Mouse (Mus musculus): ENCODE data around the gene BC025920. TPM values are rescaled to one million over a fixed set of nuclear protein-coding genes. Genes with fewer than 3 reads are reported as not detected.
A peak's percentile ranks its signal among the peaks of the same experiment; 100 is the strongest.

BC025920 gene
- total and polyA plus RNA-seq, 3 experiments: 1.4 to 2.3 (median 1.6) TPM

DNA sequence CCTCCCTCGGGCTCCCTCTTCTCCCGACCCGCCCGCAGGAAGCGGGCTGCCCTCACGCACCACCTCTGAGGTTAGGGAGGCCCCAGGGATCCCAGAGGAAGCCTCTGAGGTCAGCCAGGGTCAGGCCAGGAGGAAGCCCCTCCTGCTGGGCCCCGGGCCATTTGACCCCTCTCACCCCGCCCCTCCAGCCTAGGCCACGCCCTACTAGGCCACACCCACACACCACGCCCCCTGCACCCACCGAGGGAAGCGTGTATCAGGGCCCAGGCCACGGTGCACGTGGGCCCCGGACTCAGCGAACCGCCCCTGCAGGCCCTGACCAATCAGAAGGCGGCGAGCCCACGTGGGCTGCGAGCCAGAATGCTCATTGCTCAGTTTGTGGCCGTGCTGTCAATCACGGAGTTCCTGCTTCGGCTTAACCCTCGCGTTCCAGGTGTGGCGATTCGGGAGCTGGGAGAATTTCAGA, 5.3 kb upstream of the BC025920 start, which contains the start of gene Tle6 (continued):
- TF ChIP-seq ZC3H11A (IDR thresholded peaks at IDR 0.05; ENCODE audit: low read depth, low read length) (no peak), NELFE (IDR thresholded peaks at IDR 0.05; ENCODE audit: low read depth, low read length) (0 out of 2 replicates have a peak, but pooled peaks have one; percentile 33), POLR2A (IDR thresholded peaks at IDR 0.05; ENCODE audit: low read depth, low read length) (no peak), GABPA (IDR thresholded peaks at IDR 0.05; ENCODE audit: insufficient replicate concordance, low read depth, low read length) (no peak), KAT2A (IDR thresholded peaks at IDR 0.05; ENCODE audit: insufficient replicate concordance, low read length) (no peak), ELF1 (IDR thresholded peaks at IDR 0.05; ENCODE audit: low read depth, low read length) (peak; percentile 30; the same call in 1 of the 2 replicates), POLR2AphosphoS2 (IDR thresholded peaks at IDR 0.05; ENCODE audit: low read depth, low read length) (no peak), CTCF (conservative IDR thresholded peaks at IDR 0.05 in 1 of 2, IDR thresholded peaks at IDR 0.05 in 1 of 2; ENCODE audit: low read depth in 2 of 2, low read length in 2 of 2) (no peak), JUN (IDR thresholded peaks at IDR 0.05; ENCODE audit: insufficient read depth, low read depth, low read length) (no peak), UBTF (IDR thresholded peaks at IDR 0.05; ENCODE audit: low read depth, low read length) (no peak), PAX5 (IDR thresholded peaks at IDR 0.05; ENCODE audit: low read length) (no peak)

DNA sequence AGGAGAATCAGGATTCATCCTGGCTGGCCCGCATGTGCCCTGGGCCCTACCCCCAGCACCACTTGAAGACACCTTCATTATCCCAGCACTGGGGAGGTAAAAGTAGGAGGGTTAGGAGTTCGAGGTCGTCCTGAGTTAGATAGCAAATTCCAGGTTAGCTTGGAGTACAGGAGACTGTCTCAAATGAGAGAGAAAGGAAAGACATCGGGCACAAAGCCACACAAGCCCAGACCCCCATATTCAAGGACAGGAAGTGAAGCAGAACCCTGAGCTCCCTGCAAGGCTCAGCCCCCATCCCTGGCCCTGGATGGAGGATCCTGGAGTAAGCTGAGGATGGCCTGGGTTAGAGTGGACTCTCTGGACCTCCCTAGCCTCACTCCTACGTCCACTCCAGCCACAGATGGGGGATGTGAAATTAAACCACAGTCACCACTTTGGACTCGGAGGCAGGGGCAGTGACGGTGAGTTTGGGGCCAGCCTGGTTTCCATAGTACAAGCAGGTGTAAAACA, 4.6 kb upstream of the BC025920 start:
- no peak for DNase-seq (ENCODE audit: extremely low read depth)
- Histone ChIP-seq H3K9ac (ENCODE audit: insufficient read depth, low read depth) (no peak overlapping the region), H3K4me3 (replicated peaks in 1 of 3; ENCODE audit: low read depth in 2 of 3, low read length in 2 of 3, poor library complexity in 1 of 3) (peak overlapping the region in 1 of 3 experiments; percentile 24), H3K27ac (ENCODE audit: insufficient read depth, low read depth) (no peak overlapping the region), H3K9me3 (replicated peaks; ENCODE audit: low read length) (no peaks in the 10 kb centered on the region), H3K27me3 (replicated peaks) (peaks cover 53% of the 10 kb centered on the region), H3K4me2 (ENCODE audit: insufficient read depth, low read depth, poor library complexity, severe bottlenecking) (peak overlapping the region; percentile 25), H3K79me2 (replicated peaks; ENCODE audit: control insufficient read depth, extremely low read depth, insufficient read depth, poor library complexity, severe bottlenecking) (no peaks in the 10 kb centered on the region), H3K4me1 (ENCODE audit: control insufficient read depth in 1 of 2, insufficient read depth in 2 of 2) (peaks cover 22 to 29% of the 10 kb centered on the region in 2 experiments), H3K36me3 (replicated peaks in 1 of 2; ENCODE audit: control insufficient read depth in 1 of 2, insufficient read depth in 1 of 2, low read length in 1 of 2) (no peaks in the 10 kb centered on the region)
- in situ Hi-C loops (cut with MboI; ENCODE audit: low pct_ligation_motif_present, low pct_unique_long_range_greater_than_20kb, low sequenced_read_pairs): loop anchor here (5.0 to 10.0 kb wide), 2 partner anchors 39 to 107 kb away; partner anchors contain the start of gene Ncln
- dilution Hi-C loops (cut with MboI; ENCODE audit: extremely low pct_ligation_motif_present, extremely low pct_unique_long_range_greater_than_20kb, low sequenced_read_pairs): no loop called here
- no peak for TF ChIP-seq POLR2AphosphoS2 (IDR thresholded peaks at IDR 0.05; ENCODE audit: low read depth, low read length)
- TF ChIP-seq MEF2A (IDR thresholded peaks at IDR 0.05; ENCODE audit: borderline replicate concordance, low read depth, low read length): no peak
- no peak for TF ChIP-seq ZMIZ1 (IDR thresholded peaks at IDR 0.05; ENCODE audit: low read depth, low read length)
- TF ChIP-seq GABPA (IDR thresholded peaks at IDR 0.05; ENCODE audit: insufficient replicate concordance, low read depth, low read length): no peak
- TF ChIP-seq KAT2A (IDR thresholded peaks at IDR 0.05; ENCODE audit: insufficient replicate concordance, low read length): no peak
- no peak for TF ChIP-seq USF1 (IDR thresholded peaks at IDR 0.05; ENCODE audit: low read depth, low read length)
- no peak for TF ChIP-seq ZNF384 (IDR thresholded peaks at IDR 0.05; ENCODE audit: low read depth, low read length)
- TF ChIP-seq MAFK (IDR thresholded peaks at IDR 0.05; ENCODE audit: insufficient replicate concordance, low read length): no peak
- TF ChIP-seq CHD2 (IDR thresholded peaks at IDR 0.05; ENCODE audit: low read length): no peak
- no peak for TF ChIP-seq SIN3A (IDR thresholded peaks at IDR 0.05; ENCODE audit: low read length)
- no peak for TF ChIP-seq NRF1 (IDR thresholded peaks at IDR 0.05; ENCODE audit: low read depth, low read length)
- no peak for TF ChIP-seq SMC3 (IDR thresholded peaks at IDR 0.05; ENCODE audit: low read depth, low read length)
- no peak for TF ChIP-seq ZKSCAN1 (IDR thresholded peaks at IDR 0.05; ENCODE audit: borderline replicate concordance, low read depth, low read length)
- no peak for TF ChIP-seq MXI1 (IDR thresholded peaks at IDR 0.05; ENCODE audit: low read depth, low read length)
- no peak for TF ChIP-seq ZC3H11A (IDR thresholded peaks at IDR 0.05; ENCODE audit: low read depth, low read length)
- TF ChIP-seq HCFC1 (IDR thresholded peaks at IDR 0.05; ENCODE audit: low read depth, low read length): no peak

All from CH12.LX (cell line).